Mouse (Mus musculus) megakaryocyte, embryonic 14.5 days (primary cell): ENCODE data around the gene 1700001J03Rik.
"Not testable (repeated sequence)": the region's sequence is repeated elsewhere in the genome, so short reads cannot be mapped to it uniquely, and the experiment has no call there.

ENCODE experiments used
- FLI1 ChIP-seq: IDR thresholded peaks from 2 replicates; pipeline ENCODE4 v1.6.1; 2012; ENCODE audit warnings: low read length, inconsistent platforms, mixed read lengths
- GATA1 ChIP-seq: IDR thresholded peaks from 3 replicates; pipeline ENCODE4 v1.6.1; 2012; ENCODE audit warnings: mixed read lengths, low read length, inconsistent platforms, borderline replicate concordance

- not testable (repeated sequence) for TF ChIP-seq GATA1, FLI1
Measured at GRCm38 (mm10) chr5:146170621-146171020, 14.5 kb downstream of the 1700001J03Rik start, which contains the start of gene Gm6309.
